Mouse (Mus musculus): ENCODE data around the gene 2310022A10Rik.
A peak's percentile ranks its signal among the peaks of the same experiment; 100 is the strongest.

Gene 2310022A10Rik

DNA sequence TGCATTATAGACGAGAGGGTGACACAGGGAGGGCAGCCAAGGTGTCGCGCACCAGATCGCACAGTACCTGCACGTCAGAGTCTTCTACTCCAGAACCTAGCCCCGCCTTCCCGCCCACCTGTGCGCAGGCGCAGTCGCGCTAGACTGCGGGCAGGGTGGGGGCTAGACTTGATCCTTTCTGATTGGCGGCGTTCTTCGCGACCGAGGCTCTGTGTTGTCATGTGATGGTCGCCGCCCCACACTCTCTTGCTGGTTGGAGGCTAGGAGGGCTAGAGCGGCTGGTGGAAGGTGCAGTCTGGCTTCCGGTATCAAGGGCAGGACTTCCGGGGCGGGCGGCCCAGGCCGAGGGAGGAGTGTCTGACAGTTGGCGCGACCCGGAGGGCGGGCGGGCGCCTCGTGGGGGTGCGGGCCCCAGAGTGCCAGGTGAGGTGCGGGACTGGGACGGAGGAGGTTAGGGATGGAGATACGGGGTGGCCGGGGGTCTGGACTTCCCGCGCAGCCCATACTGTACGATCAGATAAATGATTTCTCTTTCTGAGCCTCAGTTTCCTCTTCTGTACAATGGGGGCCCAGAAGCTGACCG, at the start of gene 2310022A10Rik, which contains the start of gene Pld3:
Gene 2310022A10Rik (plus strand): TSS at position 303 of the 583 bp plus-strand sequence.
Gene Pld3 (minus strand): TSS at position 288 of the 583 bp plus-strand sequence.
- peak; percentile 95 for DNase-seq (ENCODE audit: low read depth, low spot score)

DNA sequence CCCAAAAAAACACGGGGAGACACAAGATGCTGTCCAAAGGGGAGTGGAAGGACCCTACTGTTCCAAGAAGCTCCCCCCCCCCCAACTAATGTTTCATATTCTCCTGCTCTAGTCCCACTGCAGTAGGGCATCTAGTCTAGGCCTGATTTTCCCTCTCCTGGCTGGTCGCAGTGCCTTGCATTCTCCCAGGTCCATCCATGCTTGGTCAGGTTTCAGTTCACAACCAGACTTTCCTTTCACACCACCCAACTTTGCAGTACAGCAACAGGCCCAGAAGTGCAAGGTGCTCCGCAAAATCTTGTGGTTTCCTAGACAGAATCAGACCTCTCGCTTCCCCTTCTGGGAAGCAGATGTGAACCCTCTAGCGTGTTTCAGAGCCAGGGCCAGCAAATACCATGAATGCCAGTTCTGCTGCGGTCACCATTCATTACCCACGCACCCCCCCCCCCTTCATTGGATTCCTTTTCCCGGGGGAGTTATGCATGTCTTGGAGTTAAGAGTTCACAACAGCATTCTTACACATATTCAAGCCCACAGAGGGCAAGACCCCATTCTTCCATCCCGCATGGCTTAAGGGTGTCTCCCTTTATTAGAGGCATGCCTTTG, 46.2 kb upstream of the 2310022A10Rik start:
- peak; percentile 85 for DNase-seq (ENCODE audit: low read depth, low spot score)

DNA sequence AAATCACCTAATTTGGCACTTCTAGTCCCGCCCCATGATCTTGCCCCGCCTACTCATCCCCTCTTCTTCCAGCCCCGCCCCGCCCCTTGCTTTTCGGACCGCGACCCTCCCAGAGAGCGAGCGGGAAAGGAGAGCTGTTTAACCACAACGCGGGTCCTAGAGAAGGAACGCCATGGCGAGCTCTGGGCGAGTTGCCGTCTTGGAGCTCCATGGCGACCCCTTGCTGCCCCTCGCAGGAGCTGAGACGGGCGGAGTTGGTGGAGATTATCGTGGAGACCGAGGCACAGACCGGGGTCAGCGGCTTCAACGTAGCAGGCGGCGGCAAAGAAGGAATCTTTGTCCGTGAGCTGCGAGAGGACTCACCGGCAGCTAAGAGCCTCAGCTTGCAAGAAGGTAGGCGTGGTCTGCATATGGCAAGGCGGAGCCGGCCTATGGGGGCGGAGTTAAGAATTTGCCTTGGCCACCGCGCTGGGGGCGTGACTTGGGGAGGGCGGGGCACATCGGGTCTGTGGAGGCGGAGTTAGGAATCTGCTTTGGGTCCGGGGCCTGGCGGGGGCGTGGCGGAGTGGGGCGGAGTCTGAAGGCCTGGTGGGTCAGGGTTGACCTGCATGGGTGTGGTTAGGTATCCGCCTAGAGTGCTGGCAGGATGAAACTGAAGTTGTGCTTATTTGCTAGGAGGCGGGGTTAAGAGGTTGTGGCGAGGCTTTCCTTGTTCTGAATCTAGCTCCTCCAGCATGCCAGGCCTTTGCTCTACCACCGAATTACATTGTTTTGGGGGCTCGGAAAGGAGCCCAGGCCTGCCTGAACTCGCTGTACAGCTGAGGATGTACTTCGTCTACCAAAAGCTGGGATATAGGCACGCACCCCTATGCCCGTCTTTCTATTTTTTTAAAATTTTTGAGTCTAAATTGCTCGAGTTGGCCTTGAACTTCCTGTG, 45.1 kb upstream of the 2310022A10Rik start:
- peak; percentile 94 for DNase-seq (ENCODE audit: low read depth, low spot score)

DNA sequence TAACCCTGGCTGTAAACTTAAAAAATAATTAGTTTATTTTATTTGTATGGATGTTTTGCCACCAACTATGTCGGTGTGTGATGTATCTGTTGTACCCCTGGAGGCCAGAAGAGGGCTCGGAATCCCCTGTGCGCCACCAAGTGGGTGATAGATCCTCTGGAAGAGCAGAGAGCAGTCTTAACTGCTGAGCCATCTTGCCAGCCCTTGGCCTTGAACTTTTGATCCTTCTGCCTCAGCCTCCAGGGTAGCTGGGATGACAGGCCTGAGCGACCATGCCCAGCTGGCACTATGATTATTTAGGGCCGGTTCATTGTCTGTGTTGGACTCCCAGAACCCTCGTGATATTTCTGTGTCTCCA, 44.4 kb upstream of the 2310022A10Rik start:
- DNase-seq (ENCODE audit: low read depth, low spot score): peak; percentile 83

DNA sequence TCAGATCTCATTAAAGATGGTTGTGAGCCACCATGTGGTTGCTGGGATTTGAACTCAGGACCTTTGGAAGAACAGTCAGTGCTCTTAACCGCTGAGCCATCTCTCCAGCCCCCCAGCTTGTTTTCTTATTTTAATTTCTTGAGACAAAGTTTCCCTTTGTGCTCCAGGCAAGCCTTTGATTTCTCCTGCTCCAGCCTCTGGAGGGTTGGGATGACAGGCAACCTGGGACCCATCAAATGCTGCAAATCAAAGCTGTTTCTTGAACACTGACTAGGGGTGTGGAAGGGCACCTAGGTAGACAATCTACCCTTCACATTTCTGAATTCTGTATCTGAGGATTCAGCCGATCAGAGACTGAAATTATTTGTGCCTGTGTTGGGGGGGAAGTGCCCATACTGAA, 42.2 kb upstream of the 2310022A10Rik start:
- no peak for DNase-seq (ENCODE audit: low read depth, low spot score)

DNA sequence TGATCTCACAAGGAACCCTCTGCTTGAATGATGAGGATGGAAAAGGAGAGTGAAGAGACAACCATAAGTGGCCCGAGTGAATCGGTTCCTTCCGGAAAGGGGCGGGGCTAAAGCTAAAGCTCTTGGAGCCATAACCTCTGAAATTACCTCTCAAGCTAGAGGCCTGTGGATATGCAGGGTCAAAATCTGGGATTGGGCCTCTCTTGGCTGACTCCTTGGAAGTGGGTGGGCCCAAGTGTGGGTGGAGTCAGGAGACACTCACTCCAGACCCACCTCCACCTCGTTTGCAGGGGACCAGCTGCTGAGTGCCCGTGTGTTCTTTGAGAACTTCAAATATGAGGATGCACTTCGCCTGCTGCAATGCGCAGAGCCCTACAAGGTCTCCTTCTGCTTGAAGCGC, 38.1 kb upstream of the 2310022A10Rik start:
- no peak for DNase-seq (ENCODE audit: low read depth, low spot score)

DNA sequence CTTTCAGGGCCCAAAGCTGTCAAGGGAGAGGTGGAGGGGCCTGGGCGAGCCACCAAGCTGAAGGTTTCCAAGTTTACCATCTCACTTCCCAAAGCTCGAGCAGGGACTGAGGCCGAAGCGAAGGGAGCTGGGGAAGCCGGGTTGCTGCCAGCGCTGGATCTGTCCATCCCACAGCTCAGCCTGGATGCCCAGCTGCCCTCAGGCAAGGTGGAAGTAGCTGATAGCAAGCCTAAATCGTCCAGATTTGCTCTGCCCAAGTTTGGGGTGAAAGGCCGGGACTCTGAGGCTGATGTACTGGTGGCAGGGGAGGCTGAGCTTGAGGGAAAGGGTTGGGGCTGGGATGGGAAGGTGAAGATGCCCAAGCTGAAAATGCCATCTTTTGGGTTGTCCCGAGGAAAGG, 34.7 kb upstream of the 2310022A10Rik start:
- DNase-seq (ENCODE audit: low read depth, low spot score): no peak

DNA sequence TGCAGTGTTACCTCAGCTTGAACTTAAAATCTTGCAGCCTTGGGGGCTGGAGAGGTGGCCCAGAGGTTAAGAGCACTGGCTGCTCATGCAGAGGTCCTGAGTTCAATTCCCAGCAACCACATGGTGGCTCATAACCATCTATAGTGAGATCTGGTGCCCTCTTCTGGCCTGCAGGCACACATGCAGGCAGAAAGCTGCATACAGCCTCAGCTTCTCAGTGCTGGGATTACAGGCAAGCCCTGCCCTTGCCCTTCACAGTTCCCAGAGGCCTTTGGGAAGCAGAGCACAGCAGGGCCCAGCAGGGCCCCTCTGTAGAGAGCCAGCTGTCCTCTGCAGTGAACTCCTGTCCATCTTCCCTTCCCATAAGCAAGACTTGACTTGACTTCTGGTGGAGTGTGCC, 32.9 kb upstream of the 2310022A10Rik start:
- no peak for DNase-seq (ENCODE audit: low read depth, low spot score)

DNA sequence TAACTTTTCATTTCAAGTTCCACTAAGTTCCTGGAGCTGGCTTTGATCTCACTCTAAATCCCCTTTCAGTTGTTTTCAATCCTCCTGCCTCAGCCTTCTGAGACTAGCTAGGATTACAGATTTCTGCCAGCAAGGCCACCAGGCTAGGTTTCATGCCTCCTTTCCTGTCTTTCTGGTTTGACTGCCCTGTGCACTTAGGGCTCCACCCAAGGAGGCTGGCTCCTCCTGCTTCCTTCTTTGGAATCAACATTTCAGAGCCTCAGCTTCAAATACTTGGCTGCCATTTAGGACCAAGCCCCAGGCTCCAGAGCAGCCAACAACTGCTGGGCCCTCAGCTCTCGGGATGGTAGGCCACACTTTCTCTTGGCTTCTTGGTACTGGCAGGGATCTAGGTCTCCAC, 32.4 kb upstream of the 2310022A10Rik start:
- no peak for DNase-seq (ENCODE audit: low read depth, low spot score)

DNA sequence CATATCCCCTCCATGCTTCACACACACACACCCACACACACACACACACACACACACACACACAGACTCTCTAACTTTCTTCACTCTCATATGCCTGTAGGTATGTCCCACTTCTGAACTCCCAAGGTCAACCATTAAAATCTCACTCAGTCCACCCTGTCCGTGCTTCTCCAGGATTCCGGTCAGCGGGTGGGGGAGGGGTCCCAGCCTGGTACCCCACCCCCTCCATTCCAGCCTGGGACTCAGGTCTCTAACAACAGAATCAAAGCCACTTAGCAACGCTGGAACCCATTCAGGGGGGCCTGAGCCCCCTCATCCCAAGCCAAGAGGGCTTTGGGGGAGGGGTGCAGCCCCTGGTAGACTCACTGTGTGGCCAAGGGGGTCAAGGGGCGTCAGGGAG, 30.1 kb upstream of the 2310022A10Rik start, which contains the start of gene Hipk4:
Gene Hipk4 (plus strand): TSS at position 301 of the 400 bp plus-strand sequence.
- no peak for DNase-seq (ENCODE audit: low read depth, low spot score)

DNA sequence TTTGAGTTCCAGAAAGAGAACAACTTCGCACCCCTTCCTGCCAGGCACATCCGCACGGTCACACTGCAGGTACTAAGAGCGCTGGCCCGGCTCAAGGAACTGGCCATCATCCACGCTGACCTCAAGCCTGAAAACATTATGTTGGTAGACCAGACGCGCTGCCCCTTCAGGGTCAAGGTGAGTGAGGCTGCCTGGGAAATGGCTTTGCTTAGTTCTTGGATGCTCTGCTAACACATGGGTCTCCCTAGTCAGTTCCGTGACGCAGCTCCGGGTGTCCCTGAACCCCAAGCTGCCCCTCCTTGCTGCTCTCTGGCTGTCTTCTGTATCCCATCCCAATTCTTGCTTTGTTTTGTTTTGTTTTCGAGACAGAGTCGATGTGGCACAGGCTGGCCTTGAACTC, 29.2 kb upstream of the 2310022A10Rik start:
- no peak for DNase-seq (ENCODE audit: low read depth, low spot score)

DNA sequence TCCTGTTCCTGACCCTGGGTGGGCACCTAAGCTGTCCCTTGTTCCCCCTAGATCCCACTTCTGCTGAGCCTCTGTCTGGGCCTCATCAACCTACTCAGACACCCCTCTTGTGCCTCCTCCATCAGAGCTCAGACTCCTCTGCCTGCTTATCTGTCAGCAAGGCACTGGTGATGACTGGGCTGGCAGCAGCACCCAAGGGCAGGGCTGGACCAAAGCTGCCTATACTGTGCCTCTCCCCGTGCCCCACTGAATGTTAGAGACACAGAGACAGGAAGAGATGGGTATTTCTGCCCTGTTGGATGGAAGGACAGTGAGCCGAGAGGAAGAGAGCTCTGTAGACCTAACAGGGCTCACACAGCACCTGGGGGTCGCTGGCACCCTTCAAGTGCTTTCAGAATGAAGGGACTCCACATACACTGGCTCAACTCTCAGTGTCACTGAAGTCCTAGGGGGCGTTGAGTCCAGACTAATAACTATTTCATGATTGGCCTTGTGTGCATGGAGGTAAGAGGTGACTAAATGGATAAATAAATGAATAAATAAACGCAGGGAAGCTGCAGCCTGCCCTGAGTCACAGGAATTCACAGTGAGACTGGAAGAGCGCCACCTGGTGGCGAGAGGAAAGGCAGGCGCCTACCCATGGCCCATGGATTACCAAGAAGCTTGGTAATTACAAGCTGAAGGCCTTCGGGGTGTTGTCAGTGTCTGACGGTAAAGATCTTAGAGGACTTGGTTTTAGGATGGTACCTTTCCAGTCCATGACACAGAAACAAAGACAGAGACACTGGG, 26.8 kb upstream of the 2310022A10Rik start:
- peak; percentile 83 for DNase-seq (ENCODE audit: low read depth, low spot score)

DNA sequence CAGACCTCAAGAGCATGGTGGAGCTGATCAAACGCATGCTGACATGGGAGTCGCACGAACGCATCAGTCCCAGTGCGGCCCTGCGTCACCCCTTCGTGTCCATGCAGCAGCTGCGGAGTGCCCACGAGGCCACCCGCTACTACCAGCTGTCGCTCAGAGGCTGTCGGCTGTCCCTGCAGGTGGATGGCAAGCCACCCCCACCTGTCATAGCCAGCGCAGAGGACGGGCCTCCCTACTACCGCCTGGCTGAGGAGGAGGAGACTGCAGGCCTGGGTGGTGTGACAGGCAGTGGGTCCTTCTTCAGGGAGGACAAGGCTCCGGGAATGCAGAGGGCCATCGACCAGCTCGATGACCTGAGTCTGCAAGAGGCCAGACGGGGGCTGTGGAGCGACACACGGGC, 24.0 kb upstream of the 2310022A10Rik start:
- DNase-seq (ENCODE audit: low read depth, low spot score): no peak

DNA sequence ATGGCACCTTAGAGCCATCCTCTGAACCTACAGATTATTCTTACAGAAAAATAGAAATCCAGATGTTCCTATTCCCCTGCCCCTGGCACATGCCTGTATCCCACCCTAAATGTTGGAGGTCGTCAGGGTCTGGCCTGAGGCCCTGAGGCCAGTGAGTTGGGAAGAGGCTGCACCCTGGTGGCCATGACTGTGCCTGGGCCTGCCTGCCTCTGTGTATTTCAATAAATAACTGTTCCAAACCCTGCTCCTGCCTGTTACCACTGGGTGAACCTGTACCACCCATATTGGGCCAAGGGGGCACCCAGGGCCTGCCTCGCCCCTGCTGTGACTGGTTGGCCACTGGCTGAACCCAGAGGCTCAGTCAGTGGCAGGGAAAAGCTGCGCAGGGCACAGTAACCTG, 22.1 kb upstream of the 2310022A10Rik start:
- no peak for DNase-seq (ENCODE audit: low read depth, low spot score)

DNA sequence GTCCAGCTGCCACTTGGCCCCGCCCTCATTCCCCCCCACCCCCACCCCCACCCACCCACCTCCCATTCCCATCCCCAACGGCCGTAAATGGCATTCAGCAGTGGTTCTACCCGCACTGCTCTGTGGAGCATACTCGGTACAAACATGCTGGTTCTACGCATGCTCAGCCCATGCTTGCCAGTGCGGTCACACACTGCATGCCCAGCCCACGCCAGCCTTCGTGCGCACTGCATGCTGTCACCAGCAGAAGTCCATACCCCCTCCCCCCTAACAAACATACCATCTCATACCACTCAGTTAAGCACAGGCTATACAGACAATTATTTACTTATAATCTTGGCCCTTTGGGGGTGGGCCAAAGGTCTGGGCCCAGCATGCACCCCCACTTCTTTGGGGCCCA, 21.3 kb upstream of the 2310022A10Rik start:
- DNase-seq (ENCODE audit: low read depth, low spot score): no peak

DNA sequence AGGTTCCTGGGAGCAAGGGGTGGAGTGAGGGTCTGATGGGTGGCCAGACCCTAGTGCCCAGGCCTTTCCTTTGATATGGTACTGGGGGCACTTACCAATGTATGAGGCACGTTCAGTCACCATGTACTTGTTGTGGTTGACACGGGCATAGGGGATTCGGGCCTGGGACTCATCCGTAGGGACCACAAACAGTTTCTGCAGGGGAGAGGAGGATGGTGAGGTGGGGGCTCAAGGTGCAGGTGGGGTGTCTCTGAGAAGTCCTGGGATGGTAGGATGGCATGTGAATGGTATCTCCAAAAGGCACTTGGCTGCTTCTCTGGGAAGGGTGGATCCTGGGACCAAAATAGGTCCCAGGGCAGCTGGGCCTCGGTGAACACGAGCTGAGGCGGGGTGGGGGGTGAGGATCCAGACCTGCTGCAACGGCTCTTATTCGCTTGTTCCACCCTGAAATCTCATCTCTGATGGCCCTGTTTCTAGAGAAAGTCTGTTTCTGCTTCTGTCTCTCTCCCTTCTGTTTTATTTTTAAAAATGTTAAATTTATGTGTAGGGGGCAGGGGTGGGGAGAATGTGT, 20.5 kb upstream of the 2310022A10Rik start:
- no peak for DNase-seq (ENCODE audit: low read depth, low spot score)

DNA sequence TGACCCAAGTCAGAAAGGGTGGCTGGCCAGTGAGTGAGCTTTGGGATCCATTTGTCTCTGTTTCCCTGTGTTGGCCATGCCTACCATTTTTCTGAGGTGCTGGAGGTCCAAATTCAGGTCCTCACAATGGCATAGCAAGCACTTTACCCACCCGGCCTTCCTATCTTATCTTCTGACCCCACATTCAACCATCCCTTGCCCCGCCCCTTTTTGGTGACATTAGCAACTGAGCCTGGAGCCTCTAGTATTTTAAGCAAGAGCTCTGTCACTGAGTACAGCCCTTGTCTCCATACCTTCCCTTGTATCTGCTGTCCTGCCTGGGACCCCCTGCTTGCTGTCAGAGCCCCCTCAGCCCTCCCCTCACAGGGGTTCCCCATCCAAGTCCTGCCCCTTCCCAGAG, 17.6 kb upstream of the 2310022A10Rik start:
- no peak for DNase-seq (ENCODE audit: low read depth, low spot score)

DNA sequence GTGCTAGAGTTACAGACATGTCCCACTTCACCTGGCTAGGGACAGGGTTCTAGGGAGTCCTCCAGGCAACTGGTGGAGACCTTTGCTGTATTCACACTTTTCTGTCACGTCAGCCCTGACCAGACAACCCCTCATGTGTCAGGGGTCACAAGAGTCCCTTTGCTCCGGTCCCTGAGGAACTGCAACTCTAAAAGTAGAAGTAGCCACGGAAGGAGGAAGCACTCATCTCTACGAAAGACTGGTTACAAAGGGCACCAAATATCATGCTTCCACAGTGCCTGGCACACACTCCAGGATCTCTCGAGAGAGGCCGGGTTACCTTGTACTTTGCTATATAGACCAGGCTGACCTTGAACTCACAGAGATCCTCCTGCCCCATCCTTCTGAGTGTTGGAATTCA, 16.4 kb upstream of the 2310022A10Rik start:
- DNase-seq (ENCODE audit: low read depth, low spot score): no peak

DNA sequence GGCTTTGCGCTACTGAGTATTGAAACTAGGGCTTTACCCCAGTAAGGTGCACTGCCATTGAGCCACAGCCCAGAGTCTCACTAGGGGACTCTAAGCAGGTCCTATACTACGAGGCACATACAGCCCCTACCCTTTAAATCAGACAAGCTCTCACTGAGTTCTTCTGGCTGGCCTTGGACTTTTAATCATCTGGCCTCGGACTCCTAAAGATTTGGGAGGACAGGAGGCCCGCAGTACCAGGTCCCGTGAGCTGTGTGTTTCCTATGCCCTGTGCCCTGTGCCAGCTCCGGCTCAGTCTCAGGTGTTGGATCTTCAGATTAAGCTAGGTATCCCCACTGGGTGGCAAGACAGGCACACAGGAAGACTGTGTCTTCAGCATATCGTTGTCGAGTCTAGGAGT, 15.0 kb upstream of the 2310022A10Rik start:
- no peak for DNase-seq (ENCODE audit: low read depth, low spot score)

DNA sequence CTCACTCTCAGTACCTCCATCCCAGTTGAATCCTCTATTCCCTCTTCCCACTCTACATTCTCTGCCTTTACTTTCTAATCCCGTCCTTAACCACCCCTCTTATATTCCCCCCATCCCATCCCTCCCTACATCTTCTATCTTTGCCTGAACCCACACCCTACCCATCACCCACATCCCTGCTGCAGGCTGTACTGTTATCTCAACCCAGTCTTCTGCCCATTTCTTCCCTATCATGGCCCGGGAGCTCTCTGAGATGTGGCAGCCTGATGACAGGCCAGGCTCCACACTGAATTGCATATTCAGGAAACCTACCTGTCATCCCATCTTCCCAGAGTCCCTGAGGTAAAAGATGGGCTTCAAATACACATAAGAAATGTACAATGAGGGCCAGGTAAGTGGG, 14.2 kb upstream of the 2310022A10Rik start:
- no peak for DNase-seq (ENCODE audit: low read depth, low spot score)

DNA sequence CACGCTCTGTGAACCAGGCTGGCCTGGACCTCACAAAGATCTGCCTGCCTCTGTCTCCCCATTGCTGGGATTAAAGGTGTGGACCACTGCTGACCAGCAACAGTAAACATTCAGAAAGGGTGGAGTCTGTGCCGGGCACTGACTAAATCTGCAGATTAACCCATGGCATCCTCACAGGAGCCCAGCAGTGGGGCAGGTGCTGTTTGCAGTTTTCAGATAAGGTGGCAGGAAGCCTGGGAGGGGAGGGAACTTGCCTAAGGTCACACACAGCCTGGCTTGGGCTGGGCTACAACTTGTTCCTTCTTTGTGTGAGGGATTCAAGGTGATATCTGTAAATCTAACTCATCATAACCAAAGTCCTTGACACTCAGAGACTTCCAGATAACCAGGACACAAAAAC, 12.5 kb upstream of the 2310022A10Rik start:
- DNase-seq (ENCODE audit: low read depth, low spot score): no peak

All from 3T3-L1 (cell line).